Mouse (Mus musculus) E14TG2a.4 (cell line): ENCODE measurements at regions not wholly inside any gene's neighbourhood (a gene's known extent, or its start where the extent isn't known, plus 50 kb on each side); places are given as distances from the start of the nearest gene placed in this dataset.

ENCODE experiments used
- H3K27me3 ChIP-seq: 2 replicates; pipeline ENCODE4 v1.6.1; 2014; ENCODE audit warnings: low read length, control low read depth; ENCODE audit not compliant: insufficient read depth
- H3K36me3 ChIP-seq: 2 replicates; pipeline ENCODE4 v1.6.1; 2014; ENCODE audit warnings: low read length, control low read depth; ENCODE audit not compliant: insufficient read depth
- H3K4me1 ChIP-seq: replicated peaks from 2 replicates; pipeline ENCODE4 v1.6.1; 2014; ENCODE audit warnings: low read depth, low read length, control low read depth
- H3K4me3 ChIP-seq: replicated peaks from 2 replicates; pipeline ENCODE4 v1.5.1; 2014; ENCODE audit warnings: mild to moderate bottlenecking, low read length
- H3K9me3 ChIP-seq: 2 replicates; pipeline ENCODE4 v1.6.1; 2014; ENCODE audit warnings: low read length, control low read depth
- CTCF ChIP-seq: conservative IDR thresholded peaks from 2 replicates; pipeline ENCODE4 v1.5.1; 2014; ENCODE audit warnings: low read length
- NANOG ChIP-seq: IDR thresholded peaks from 2 replicates; pipeline ENCODE4 v1.6.1; 2014; ENCODE audit warnings: borderline replicate concordance, low read length, mixed read lengths
- POU5F1 ChIP-seq: IDR thresholded peaks from 2 replicates; pipeline ENCODE4 v1.6.1; 2014; ENCODE audit warnings: low read length, borderline replicate concordance

DNA sequence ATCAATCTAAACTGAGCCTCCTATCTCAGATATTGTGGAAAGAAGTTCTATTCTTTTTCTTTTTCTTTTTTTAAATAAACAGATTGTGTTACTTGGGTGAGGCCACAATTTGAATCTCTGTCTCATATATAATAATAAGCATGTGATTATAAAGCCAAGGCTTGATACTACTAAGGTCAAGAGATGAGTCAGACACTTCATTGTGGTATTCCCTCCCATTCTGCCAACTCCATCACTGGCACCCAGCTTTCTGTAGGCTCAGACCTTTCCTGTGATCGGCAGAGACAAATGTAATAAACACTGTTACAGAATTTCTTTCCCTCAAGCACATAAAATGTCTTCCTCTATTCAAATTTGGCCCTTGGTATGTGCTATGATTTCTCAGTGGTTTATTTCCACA is 337.0 kb upstream of the Olfr161 start:
- H3K27me3 ChIP-seq: no peaks in the 10 kb centered on the region
- H3K4me3 ChIP-seq: no peak overlapping the region
- no peaks in the 10 kb centered on the region for H3K4me1 ChIP-seq
- no peaks in the 10 kb centered on the region for H3K36me3 ChIP-seq
- no peak for TF ChIP-seq POU5F1
- TF ChIP-seq NANOG: no peak
- no peak for TF ChIP-seq CTCF
- no peaks in the 10 kb centered on the region for H3K9me3 ChIP-seq

DNA sequence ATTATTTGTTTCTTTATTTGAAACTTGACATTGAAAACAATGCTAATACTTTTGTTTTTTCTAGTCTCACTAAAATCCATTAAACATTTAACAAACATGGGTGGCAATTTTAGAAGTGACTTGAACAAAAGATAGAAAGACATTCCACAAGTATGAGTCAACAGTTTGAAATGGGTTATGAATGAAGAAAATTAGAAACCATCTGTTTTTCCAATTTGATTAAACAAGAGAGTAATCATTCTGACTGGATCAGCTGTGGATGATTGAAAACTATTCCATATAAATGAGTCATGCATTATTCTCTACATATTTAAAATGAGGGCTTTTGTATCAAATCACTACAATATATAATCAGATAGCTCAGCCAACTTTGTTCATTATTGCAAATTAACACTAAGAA is 334.8 kb upstream of the Olfr161 start:
- TF ChIP-seq CTCF (no peak), POU5F1 (no peak), NANOG (no peak)
- Histone ChIP-seq H3K4me1 (no peaks in the 10 kb centered on the region), H3K27me3 (no peaks in the 10 kb centered on the region), H3K36me3 (no peaks in the 10 kb centered on the region), H3K4me3 (no peak overlapping the region), H3K9me3 (no peaks in the 10 kb centered on the region)

DNA sequence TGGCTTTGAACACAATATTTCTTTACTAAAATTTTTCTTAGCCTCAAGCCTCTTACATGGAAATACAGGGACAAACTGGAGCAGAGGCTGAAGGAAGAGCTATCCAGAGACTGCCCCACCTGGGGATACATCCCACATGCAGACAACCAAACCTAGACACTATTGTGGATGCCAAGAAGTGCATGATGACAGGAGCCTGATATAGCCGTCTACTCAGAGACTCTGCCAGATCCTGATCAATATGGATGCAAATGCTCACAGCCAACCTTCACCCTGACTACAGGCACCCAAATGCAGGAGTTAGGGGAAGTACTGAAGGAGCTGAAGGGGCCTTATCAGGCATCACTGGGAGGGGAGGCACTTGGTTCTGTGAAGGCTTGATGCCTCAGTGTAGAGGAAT is 325.5 kb upstream of the Olfr161 start:
- Histone ChIP-seq H3K4me3 (no peak overlapping the region), H3K4me1 (no peaks in the 10 kb centered on the region), H3K9me3 (no peaks in the 10 kb centered on the region), H3K36me3 (no peaks in the 10 kb centered on the region), H3K27me3 (no peaks in the 10 kb centered on the region)
- TF ChIP-seq NANOG (no peak), POU5F1 (no peak), CTCF (no peak)

DNA sequence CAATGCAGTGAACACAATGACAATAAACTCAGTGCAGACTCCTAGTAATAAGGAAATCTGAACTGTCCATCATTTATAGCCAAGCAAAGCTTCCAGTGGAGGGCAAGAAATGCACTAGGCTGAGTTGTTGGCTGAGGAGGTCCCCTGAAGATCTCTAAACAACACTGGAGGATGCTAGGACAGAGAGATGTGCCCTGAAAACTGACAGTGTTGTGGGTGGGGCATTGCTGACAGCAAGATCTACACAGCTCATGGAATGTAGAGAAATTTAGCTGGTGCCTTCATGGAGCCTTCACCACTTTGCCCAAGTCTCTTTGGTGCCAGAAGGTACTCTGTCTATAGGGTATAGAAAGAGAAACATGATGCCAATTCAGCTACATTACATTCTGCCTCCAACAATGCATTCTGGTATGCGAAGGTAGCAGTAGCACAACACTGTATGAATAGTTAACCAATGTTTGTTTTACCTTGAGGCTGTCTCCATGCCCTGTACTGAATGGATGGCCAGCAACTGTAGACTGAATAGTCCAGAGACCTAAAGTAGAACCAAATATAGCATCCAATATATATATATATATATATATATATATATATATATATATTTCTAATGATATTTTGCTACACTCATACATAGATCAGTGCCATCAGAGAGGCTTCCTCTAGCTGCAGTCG is 318.9 kb upstream of the Olfr161 start:
- H3K4me3 ChIP-seq: no peak overlapping the region
- H3K4me1 ChIP-seq: no peaks in the 10 kb centered on the region
- no peaks in the 10 kb centered on the region for H3K36me3 ChIP-seq
- no peaks in the 10 kb centered on the region for H3K9me3 ChIP-seq
- TF ChIP-seq POU5F1: no peak
- no peak for TF ChIP-seq CTCF
- TF ChIP-seq NANOG: no peak
- H3K27me3 ChIP-seq: no peaks in the 10 kb centered on the region

DNA sequence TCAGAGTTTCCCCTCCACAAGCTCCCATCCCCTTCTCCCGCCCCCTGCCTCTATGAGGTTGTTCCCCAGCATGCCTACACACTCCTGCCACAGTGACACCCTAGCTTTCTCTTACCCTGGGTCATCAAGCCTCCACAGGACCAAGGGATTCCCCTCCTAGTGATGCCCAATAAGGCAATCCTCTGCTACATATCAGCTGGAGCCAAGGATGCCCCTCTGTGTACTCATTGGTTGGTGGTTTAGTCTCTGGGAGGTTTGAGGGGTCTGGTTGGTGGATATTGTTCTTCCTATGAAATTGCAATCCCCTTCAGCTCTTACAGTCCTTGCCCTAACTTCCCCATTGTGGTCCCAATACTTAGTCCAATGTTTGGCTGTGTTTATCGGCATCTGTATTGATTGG is 317.4 kb upstream of the Olfr161 start:
- Histone ChIP-seq H3K36me3 (no peaks in the 10 kb centered on the region), H3K9me3 (no peaks in the 10 kb centered on the region), H3K27me3 (no peaks in the 10 kb centered on the region), H3K4me1 (no peaks in the 10 kb centered on the region), H3K4me3 (no peak overlapping the region)
- no peak for TF ChIP-seq NANOG
- no peak for TF ChIP-seq POU5F1
- no peak for TF ChIP-seq CTCF
